Mouse (Mus musculus) CD4-positive, CD25-positive, alpha-beta regulatory T cell, adult 4 months (primary cell): Measurements from ENCODE around the gene Ccdc62. TPM values are rescaled to one million over a fixed set of nuclear protein-coding genes. Genes with fewer than 3 reads are reported as not detected.

ENCODE experiments used
- ATAC-seq: one replicate; pipeline ENCODE4 v1.8.0; 2017
- polyA plus RNA-seq, 2 experiments: library from polyadenylated mRNA; unstranded; fragments of 100-300 nt; shearing (Covaris generic); gene quantifications; one replicate each; pipeline ENCODE4 v1.2.1; 2017

Gene Ccdc62
- polyA plus RNA-seq, 2 experiments from 2014 or later, result 9.6 to 16.0 TPM

DNA sequence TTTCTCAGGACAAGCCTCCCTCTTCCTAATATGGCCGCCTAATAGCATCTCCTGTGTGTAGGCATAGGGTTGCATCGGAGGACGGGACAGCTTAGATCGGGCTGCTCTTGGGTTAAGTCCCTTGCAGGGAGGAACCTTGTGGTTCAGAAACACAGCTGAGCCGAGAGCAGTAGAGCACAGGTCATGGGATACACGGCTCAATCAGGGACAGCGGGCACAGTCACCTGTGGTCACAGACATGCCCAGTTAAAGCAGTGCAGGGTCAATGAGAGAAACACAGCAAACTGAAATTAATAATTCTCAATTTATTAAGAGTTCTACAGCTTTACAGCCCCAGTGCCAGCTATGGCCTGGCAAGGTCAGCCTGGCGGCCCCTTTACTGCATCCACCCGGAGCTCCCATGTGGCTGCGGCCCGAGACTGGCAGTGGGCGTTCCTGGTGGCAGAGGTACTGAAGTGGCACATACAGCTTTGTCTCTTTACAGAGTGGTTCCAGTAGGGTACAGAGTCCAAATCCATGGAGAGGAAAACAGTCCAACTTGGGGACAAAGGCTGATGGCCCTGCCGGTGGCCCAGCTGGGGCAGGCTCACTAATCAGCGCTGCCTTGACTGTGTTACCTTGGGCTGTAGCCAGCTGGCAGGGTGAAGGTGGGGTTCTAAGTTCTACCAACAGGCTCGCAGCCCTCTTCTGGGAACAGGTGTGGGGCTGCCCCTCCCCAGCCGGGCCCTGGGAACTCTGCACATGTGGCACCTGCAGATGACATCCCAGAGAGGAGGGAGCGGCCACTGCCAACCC is 74.1 kb downstream of the Ccdc62 start:
- ATAC-seq, result no peak

DNA sequence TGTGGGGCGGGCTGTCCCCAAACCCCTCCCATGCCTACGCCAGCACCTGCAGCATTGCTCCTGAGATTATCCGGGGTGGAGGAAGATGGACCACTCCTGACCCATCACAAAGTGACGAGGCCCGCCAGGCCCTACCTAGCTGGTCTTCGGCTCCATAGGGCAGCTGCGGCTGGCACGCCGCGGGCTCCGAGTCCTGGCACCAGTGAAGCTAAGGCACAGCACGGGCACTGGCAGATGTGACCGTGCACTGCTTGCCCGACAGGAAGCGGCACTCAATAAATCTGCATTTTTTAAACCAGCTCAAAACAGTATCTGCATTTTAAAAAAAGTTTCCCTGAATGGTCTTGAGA is 74.6 kb downstream of the Ccdc62 start:
- ATAC-seq, result no peak

DNA sequence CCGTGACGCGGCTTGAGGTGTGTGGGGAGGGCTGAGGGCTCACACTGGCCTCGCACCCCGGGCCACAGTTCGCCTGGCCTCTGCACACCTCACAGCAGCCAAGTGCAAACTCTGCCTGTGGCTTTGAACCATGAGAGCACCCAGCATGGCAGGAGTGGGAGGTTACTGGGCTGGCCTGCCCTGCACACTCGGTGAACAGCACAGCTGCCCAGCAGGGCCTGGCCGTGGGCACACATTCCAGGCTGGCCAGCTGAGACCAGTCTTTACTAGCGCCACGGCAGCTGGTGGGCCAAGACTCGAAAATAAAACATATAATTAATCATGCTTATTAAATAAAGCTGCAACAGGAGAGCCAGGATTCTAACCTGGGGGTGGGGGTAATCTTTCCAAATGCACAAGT is 75.1 kb downstream of the Ccdc62 start:
- ATAC-seq, result no peak

GRCm38 (mm10) chr5:124006082-124006873 is 75.8 kb downstream of the Ccdc62 start:
- ATAC-seq, result no peak

DNA sequence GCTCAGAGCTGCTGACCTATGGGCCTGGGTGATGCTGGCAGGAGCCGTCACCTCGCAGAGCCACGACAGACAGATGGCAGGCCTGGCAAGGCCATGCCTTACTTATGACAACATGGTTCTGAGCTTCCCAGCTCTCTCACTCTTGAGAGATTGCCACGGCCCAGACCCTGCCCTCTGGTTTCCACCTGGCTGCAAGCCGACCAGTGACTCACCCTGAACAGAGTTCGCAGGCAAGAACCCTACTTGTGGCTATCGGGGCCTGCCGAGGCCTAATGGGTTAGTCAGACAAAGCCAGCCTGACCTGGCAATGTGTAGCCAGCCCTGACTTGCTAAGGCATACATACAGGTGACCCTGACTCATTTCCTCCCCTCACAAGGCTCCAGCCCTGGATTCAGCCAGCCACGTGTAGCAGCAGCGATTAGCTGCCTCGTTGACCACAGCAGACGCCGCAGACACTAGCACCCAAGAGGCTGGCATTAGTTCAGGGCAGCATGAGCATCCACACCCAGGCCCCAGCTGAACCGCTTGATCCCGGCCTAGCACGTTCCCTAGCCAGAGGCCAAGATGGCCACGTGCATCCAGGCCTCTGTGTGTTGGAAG is 76.5 kb downstream of the Ccdc62 start:
- ATAC-seq, result no peak

- no peak for ATAC-seq
Observed at GRCm38 (mm10) chr5:124010077-124010476, 79.6 kb downstream of the Ccdc62 start.

DNA sequence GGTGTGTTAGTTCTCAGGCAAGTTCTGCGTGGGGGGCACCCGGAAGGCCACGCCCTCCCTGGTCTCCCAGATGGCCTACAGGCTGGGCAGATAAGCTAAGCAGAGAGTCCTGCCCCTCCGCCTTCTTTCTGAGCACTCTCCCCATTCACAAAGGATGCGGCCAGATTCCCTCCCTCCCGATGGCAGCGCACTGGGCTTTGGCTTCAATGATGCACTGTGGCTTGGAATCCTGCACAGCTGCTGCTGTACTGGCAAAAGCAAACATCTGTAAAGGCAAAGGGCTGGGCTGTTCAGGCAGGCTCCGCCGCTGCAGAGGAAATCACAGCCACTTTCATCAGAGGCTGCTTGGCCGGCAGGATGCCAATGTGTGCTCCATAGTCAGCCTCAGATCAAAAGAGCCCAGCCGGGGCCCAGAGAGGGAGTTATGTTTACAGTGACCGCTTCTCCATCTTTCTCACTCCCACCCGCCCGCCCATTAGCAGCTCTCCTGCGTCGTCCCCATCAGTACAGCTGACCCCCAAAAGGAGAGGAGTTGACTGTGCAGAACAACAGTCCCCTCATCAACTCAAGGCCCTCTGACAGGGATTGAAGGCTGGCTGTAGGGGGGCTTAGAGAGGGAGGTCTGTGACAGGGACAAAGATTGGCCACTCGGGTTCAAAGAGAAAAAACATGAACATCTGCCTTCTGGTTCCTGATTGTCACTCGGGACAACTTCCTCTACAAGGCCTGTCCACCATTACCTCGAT is 80.6 kb downstream of the Ccdc62 start:
- ATAC-seq, result peak; percentile 18

DNA sequence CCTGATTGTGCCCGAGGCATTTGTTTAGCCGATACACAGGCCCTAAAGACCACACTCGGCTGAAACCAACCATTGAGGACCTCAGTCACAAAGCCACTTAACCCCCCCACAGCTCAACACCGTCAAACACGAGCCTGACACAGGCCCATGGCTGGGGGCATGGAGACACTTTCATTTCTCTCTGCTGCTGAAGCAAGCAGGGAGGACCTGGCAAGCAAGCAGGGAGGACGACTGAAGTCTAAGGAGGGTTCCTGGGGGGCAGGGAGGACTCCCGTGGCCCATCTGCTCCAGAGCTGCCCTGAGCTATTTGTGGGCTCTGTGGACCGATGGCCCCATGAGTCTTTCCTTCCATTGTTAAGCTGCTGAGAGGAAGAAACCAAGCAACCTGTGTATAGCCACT is 81.4 kb downstream of the Ccdc62 start:
- ATAC-seq, result no peak

DNA sequence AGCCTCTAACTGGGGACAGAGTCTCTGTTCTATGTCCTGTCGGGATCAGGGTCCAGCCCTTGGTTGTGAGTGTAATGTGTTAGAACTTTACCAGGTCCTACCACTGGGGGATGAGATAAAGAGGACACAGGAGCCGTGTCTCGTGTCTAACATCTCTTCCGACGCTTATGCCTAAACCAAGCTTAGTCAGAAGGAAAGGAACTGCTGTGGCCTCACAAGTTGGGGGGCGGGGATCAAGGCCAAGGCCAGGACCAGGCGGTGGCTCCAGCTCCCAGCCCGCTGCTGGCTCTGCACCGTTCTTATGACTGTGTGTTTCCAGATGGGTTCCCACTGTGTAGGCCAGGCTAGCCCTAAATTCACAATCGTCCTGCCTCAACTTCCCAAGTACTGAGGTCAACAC is 82.4 kb downstream of the Ccdc62 start:
- no peak for ATAC-seq

DNA sequence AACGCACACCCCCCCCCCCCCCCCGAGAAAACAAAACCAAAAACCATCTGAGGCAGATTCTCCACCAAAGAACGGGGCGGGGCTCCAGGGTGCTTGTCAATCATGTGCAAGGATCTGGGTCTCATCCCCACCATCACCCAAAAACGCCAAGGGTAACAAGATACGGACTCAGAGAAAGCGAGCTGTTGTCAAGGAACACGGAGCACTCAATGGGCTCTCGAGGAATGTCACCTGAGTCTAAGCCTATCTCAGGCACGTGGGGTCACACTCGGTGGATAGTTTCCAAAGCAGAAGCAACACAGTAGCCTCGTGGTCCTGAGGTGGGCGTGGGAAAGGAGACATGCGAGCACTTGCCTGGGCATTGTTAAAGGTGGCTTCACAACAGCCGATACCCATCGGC is 83.3 kb downstream of the Ccdc62 start:
- ATAC-seq, result no peak

GRCm38 (mm10) chr5:124014180-124014579 is 83.7 kb downstream of the Ccdc62 start:
- no peak for ATAC-seq

DNA sequence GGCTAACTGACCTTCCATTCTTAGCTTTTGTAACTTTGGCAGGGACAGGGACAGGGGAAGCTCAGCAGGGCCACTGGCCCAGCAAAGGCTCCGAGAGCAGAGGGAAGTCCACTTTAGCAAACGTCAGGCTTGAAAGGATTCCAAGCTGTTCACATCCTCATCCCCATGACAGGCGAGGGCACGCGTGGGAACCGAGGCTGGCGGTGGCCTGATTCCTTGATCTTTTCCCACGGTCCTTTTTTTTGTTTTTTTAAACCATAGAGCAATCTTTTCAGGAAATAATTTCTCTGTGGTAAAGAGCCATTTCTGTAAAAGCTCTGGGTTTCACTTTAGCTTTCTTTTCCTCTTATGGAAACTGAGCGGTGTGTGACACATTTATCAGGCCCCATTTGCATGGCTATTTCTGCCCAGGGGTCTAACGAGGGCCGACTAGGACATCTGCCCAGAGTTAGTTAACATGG is 84.3 kb downstream of the Ccdc62 start:
- ATAC-seq, result no peak

DNA sequence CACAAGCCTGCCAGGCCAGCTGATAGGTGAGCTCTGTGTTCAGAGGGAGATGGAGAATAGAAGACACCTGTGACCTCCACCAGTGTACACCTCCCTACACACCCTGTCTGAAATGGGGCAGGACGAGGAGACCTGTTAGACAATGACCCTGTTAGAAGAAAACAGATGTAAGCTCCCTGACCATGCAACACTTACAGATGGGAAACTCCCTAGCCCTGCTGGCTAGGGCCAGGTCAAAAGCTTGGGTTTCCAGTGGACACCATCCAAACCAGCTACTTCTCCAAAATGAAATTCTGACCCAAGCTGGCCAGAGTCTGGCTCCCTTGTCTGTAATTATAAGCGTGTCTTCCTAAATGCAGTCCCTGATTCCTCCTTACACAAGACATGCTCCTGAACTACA is 85.2 kb downstream of the Ccdc62 start:
- no peak for ATAC-seq

DNA sequence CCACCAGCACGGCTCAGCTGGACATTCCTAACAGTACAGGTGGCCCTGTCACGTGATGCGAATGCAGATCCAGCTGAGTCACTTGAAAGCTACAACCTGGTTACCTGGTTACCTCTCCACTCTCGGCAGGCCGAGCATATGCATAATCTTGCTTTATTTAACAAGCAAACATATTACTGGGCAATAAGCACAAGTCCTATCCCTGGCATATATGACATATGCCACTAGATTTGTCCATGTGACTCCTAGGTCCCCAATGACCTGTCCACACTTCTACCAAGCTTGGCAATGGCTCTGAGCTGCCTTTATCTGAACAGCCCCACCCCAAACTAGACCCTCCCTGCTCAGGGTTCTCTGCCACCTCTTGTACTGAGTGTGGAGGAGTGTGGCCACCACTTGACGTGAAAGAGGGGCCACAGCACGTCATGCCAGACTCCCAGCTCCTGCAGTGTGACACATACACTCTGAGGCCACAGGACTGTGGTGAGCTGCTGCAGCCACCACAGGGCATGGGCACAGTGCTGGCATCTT is 85.9 kb downstream of the Ccdc62 start:
- ATAC-seq, result no peak

- no peak for ATAC-seq
Observed at GRCm38 (mm10) chr5:124017941-124018340, 87.5 kb downstream of the Ccdc62 start.

DNA sequence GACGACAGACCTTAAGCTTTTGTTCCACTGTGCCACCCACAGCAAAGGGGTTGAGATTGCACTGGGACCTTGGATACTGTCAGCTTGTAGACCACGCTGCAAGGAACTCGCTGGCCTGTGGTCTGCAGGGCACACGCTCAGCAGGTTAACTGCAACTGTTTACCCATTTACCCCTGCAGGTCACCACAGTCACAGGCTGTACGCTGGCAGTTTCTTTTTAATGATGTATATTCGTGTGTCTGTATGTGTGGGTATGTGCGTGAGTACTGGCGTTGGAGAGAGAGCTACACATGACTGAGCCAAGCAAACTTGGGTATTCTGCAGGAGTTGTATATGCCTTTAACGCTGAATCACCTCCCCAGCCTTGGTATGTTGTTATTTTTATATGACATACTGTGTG is 88.2 kb downstream of the Ccdc62 start:
- ATAC-seq, result no peak

Other genes starting within 250 kb of the Ccdc62 start
- 10 to 100 TPM; 48.4 to 51.4 TPM for gene Clip1, start 246.1 kb upstream of the Ccdc62 start, polyA plus RNA-seq
- 10 to 100 TPM; 55.3 to 67.5 TPM for gene Zcchc8, start 209.6 kb upstream of the Ccdc62 start, polyA plus RNA-seq
- gene Rsrc2, start 181.3 kb upstream of the Ccdc62 start, polyA plus RNA-seq, result 100 to 1,000 TPM; 160 to 180 TPM
- gene Kntc1, start 181.0 kb upstream of the Ccdc62 start, polyA plus RNA-seq, result 1 to 10 TPM; 2.8 to 4.2 TPM
- gene Hcar2, start 65.2 kb upstream of the Ccdc62 start, polyA plus RNA-seq, result under 1 TPM in 1 of 2 experiments, not detected in 1; 0.42 TPM
- not detected for gene Hcar1, start 50.7 kb upstream of the Ccdc62 start, polyA plus RNA-seq
- gene Denr, start 23.5 kb upstream of the Ccdc62 start, polyA plus RNA-seq, result 10 to 100 TPM; 52.8 to 75.2 TPM
- gene Gm43518, start 3.3 kb upstream of the Ccdc62 start, polyA plus RNA-seq, result 1 to 10 TPM; 2.7 to 8.0 TPM
- gene Hip1r, start 42.9 kb downstream of the Ccdc62 start, polyA plus RNA-seq, result 10 to 100 TPM; 11.0 to 12.1 TPM
- 10 to 100 TPM; 17.8 to 22.1 TPM for gene Vps37b, start 101.6 kb downstream of the Ccdc62 start, polyA plus RNA-seq
- 10 to 100 TPM; 16.1 to 16.6 TPM for gene Abcb9, start 165.1 kb downstream of the Ccdc62 start, polyA plus RNA-seq
- gene Ogfod2, start 181.6 kb downstream of the Ccdc62 start, polyA plus RNA-seq, result 10 to 100 TPM; 25.6 to 51.6 TPM
- 10 to 100 TPM; 48.7 to 61.0 TPM for gene Arl6ip4, start 185.4 kb downstream of the Ccdc62 start, polyA plus RNA-seq